Mouse (Mus musculus): Measurements from ENCODE around the gene Surf1. TPM values are rescaled to one million over a fixed set of nuclear protein-coding genes. Genes with fewer than 3 reads are reported as not detected.

The Surf1 gene
- polyA plus RNA-seq, 1 experiment from 2014 or later, result 33.3 TPM

GRCm38 (mm10) chr2:26950411-26950810 lies 34.1 kb upstream of the Surf1 start:
- no peak overlapping the region for H3K4me2 ChIP-seq
- peaks cover 49% of the 10 kb centered on the region for H3K36me3 ChIP-seq (replicated peaks)
- no peak overlapping the region for H3K4me3 ChIP-seq (replicated peaks)
- no peaks in the 10 kb centered on the region for H3K9me3 ChIP-seq (replicated peaks)
- no peak overlapping the region for H3K9ac ChIP-seq
- no peak for ATAC-seq (ENCODE audit: insufficient read depth)
- no peak overlapping the region for H3K27ac ChIP-seq (replicated peaks)
- no peaks in the 10 kb centered on the region for H3K27me3 ChIP-seq
- WGBS (ENCODE audit: insufficient replicate concordance), result 59% methylated on average over 2 of the region's 2 CpGs
- H3K4me1 ChIP-seq (replicated peaks), result no peaks in the 10 kb centered on the region

- H3K4me3 ChIP-seq (replicated peaks), result no peak overlapping the region
- no peaks in the 10 kb centered on the region for H3K4me1 ChIP-seq (replicated peaks)
- no peaks in the 10 kb centered on the region for H3K9me3 ChIP-seq (replicated peaks)
- H3K27ac ChIP-seq (replicated peaks), result no peak overlapping the region
- H3K4me2 ChIP-seq, result no peak overlapping the region
- no peaks in the 10 kb centered on the region for H3K36me3 ChIP-seq (replicated peaks)
- H3K27me3 ChIP-seq, result no peaks in the 10 kb centered on the region
- no peak for ATAC-seq (ENCODE audit: insufficient read depth)
- H3K9ac ChIP-seq, result no peak overlapping the region
- 41% methylated on average over 3 of the region's 3 CpGs for WGBS (ENCODE audit: insufficient replicate concordance)
Observed at GRCm38 (mm10) chr2:26943253-26943652, 26.9 kb upstream of the Surf1 start.

- WGBS (ENCODE audit: insufficient replicate concordance), result 19% methylated on average over 5 of the region's 5 CpGs
- no peaks in the 10 kb centered on the region for H3K27me3 ChIP-seq
- 0 out of 2 replicates have a peak, but pooled peaks have one; percentile 28 for ATAC-seq (ENCODE audit: insufficient read depth)
Observed at GRCm38 (mm10) chr2:26941539-26941938, 25.2 kb upstream of the Surf1 start.

GRCm38 (mm10) chr2:26936425-26936824 lies 20.1 kb upstream of the Surf1 start:
- Histone ChIP-seq H3K9ac (no peak overlapping the region), H3K27me3 (no peaks in the 10 kb centered on the region), H3K4me2 (no peak overlapping the region), H3K4me3 (replicated peaks) (no peak overlapping the region), H3K4me1 (replicated peaks) (peaks cover 33% of the 10 kb centered on the region), H3K9me3 (replicated peaks) (no peaks in the 10 kb centered on the region), H3K36me3 (replicated peaks) (peaks cover 3% of the 10 kb centered on the region; the same call in 1 of the 2 replicates), H3K27ac (replicated peaks) (no peak overlapping the region)
- ATAC-seq (ENCODE audit: insufficient read depth), result no peak
- 5% methylated on average over 1 of the region's 1 CpGs for WGBS (ENCODE audit: insufficient replicate concordance)

More at GRCm38 (mm10) chr2:26941539-26941938, 25.2 kb upstream of the Surf1 start:
- Histone ChIP-seq H3K9me3 (replicated peaks) (no peaks in the 10 kb centered on the region), H3K4me2 (no peak overlapping the region), H3K36me3 (replicated peaks) (no peaks in the 10 kb centered on the region), H3K4me1 (replicated peaks) (no peaks in the 10 kb centered on the region), H3K4me3 (replicated peaks) (no peak overlapping the region), H3K27ac (replicated peaks) (no peak overlapping the region), H3K9ac (no peak overlapping the region)

- Histone ChIP-seq H3K27me3 (no peaks in the 10 kb centered on the region), H3K4me3 (replicated peaks) (no peak overlapping the region), H3K36me3 (replicated peaks) (peaks cover 14% of the 10 kb centered on the region), H3K9me3 (replicated peaks) (no peaks in the 10 kb centered on the region), H3K4me1 (replicated peaks) (peaks cover 45% of the 10 kb centered on the region), H3K4me2 (no peak overlapping the region; the same call in 1 of the 2 replicates), H3K27ac (replicated peaks) (no peak overlapping the region), H3K9ac (no peak overlapping the region)
- ATAC-seq (ENCODE audit: insufficient read depth), result no peak
- WGBS (ENCODE audit: insufficient replicate concordance), result 21% methylated on average over 2 of the region's 2 CpGs
Observed at GRCm38 (mm10) chr2:26935286-26935685, 19.0 kb upstream of the Surf1 start.

DNA sequence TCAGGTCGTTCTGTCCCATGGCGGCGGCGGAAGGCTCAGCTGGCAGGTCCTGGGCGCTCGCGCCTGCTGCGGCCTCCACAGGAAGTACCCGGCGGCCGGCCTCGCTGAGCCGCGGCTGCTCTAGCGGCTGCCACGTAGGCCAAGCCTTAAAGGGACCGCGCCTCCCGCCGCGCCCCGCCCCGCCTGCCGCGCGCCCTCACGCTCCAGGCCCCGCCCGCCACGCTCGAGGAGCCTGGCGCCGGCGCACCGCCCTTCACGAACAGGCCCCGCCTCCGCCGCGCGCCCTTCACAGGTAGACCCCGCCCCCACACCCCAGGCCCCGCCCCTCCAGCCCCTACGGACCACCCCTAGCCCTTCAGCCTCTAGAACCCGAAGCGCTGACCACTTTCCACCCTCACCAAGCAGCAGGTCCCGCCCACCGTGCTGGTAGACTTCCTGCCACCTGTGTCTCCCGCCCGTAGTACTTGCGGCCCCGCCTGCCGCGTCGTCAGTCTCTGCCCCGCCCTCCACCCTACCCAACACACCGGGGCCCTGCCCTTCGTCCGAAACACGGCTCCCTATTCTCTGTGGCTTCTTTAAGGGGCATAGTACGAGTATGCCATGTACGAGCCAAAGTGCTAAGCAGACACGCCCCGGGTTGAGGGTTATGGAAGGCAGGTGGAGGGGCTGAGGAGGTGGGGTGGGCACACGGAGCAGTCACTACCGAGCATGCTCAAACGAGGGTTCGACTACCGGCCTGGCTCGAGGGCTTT lies 17.1 kb upstream of the Surf1 start, which contains the start of the genes Surf4 and Stkld1:
Gene Surf4 (minus strand): TSS at position 625 of the 752 bp plus-strand sequence.
Gene Stkld1 (plus strand): TSS at position 744 of the 752 bp plus-strand sequence.
- Histone ChIP-seq H3K27ac (replicated peaks) (peak within 1 kb of the TSS; percentile 84), H3K27me3 (no peaks in the 10 kb centered on the region), H3K9me3 (replicated peaks) (no peaks in the 10 kb centered on the region), H3K4me2 (peak within 1 kb of the TSS; percentile 94), H3K9ac (peak within 1 kb of the TSS; percentile 99), H3K4me3 (replicated peaks) (peak within 1 kb of the TSS; percentile 94), H3K36me3 (replicated peaks) (peaks cover 32% of the 10 kb centered on the region), H3K4me1 (replicated peaks) (peaks cover 60% of the 10 kb centered on the region)
- ATAC-seq (ENCODE audit: insufficient read depth), result peak; percentile 93
- WGBS (ENCODE audit: insufficient replicate concordance), result under 1% methylated on average over 70 of the region's 70 CpGs

DNA sequence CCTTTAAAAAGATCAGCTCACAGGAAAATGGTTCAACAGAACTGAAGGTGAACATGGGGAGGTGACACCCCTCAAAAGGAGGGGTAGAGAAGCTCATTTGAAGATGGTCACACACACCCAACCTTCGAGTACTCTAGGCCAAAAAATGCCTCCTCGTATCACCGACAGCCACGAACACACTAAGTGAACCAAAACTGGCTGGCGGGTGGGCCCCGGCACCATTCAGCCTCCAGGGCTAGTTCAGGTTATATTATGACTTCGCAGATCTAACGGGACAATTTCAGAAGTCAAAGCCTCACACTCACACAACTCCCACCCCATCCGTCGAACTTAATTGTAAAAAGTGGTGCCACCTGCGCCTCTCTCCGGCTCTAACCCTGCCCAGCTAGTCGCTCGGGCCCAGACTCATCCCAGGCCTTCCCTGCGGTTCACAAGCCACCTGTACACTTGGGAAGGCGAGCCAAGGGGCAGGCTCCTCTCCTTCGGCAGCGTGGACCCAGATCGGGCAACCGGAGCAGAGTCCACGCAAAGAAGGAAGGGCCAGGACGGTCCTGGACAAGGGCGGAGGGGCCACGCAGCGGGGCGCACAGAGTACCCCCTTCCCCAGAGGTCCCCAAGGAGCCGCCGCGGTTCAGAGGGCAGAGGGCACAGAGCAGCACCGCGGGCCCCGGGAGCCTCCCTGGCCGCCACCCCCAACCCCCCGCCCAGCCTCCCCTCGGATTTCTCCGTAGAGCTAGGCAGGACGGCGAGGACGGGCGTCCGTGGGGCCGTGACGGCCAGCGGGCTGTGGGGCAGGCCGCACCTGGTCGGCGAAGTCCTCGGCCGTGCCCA lies 16.4 kb upstream of the Surf1 start:
- ATAC-seq (ENCODE audit: insufficient read depth), result peak; percentile 26
- H3K9me3 ChIP-seq (replicated peaks), result no peaks in the 10 kb centered on the region
- H3K27ac ChIP-seq (replicated peaks), result peak overlapping the region; percentile 84
- WGBS (ENCODE audit: insufficient replicate concordance), result under 1% methylated on average over 49 of the region's 49 CpGs
- H3K4me2 ChIP-seq, result peak overlapping the region; percentile 94
- peak overlapping the region; percentile 94 for H3K4me3 ChIP-seq (replicated peaks)
- no peaks in the 10 kb centered on the region for H3K27me3 ChIP-seq
- peaks cover 67% of the 10 kb centered on the region for H3K4me1 ChIP-seq (replicated peaks)
- H3K36me3 ChIP-seq (replicated peaks), result peaks cover 39% of the 10 kb centered on the region
- H3K9ac ChIP-seq, result peak overlapping the region; percentile 99

- Histone ChIP-seq H3K4me2 (peak overlapping the region; percentile 94), H3K9me3 (replicated peaks) (no peaks in the 10 kb centered on the region), H3K4me1 (replicated peaks) (peaks cover 63% of the 10 kb centered on the region), H3K36me3 (replicated peaks) (peaks cover 62% of the 10 kb centered on the region), H3K9ac (no peak overlapping the region), H3K27ac (replicated peaks) (no peak overlapping the region), H3K4me3 (replicated peaks) (no peak overlapping the region), H3K27me3 (no peaks in the 10 kb centered on the region)
- WGBS (ENCODE audit: insufficient replicate concordance), result 19% methylated on average over 1 of the region's 1 CpGs
- no peak for ATAC-seq (ENCODE audit: insufficient read depth)
Observed at GRCm38 (mm10) chr2:26930390-26930789, 14.1 kb upstream of the Surf1 start.

GRCm38 (mm10) chr2:26927745-26928476 lies 11.6 kb upstream of the Surf1 start:
- H3K27ac ChIP-seq (replicated peaks), result no peak overlapping the region
- ATAC-seq (ENCODE audit: insufficient read depth), result no peak

DNA sequence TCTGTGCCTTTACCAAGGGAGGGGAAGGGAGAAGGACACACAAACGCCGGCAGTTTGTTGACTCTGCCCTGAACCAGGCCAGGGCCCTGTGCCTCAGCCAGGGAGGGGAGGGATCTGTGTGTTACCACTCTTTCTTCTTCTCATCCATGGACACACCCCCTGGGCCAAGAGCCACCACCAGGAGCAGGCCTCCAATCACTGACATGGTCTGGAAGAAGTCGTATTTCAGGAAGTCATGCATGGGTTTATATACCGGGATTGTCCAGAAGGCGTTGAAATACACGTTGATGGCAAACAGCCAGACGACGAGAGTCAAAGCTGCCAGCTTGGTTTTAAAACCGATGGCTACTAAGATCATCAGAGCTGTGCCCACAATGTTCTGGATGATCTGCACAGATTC lies 5.5 kb upstream of the Surf1 start:
- Histone ChIP-seq H3K4me1 (replicated peaks) (peaks cover 17% of the 10 kb centered on the region), H3K9me3 (replicated peaks) (no peaks in the 10 kb centered on the region), H3K4me3 (replicated peaks) (no peak overlapping the region), H3K9ac (no peak overlapping the region), H3K27me3 (no peaks in the 10 kb centered on the region), H3K27ac (replicated peaks) (no peak overlapping the region), H3K4me2 (no peak overlapping the region), H3K36me3 (replicated peaks) (peaks cover 89% of the 10 kb centered on the region)
- no peak for ATAC-seq (ENCODE audit: insufficient read depth)
- WGBS (ENCODE audit: insufficient replicate concordance), result 68% methylated on average over 9 of the region's 9 CpGs

More at GRCm38 (mm10) chr2:26927745-26928476, 11.6 kb upstream of the Surf1 start:
- H3K36me3 ChIP-seq (replicated peaks), result peaks cover 87% of the 10 kb centered on the region
- WGBS (ENCODE audit: insufficient replicate concordance), result 76% methylated on average over 6 of the region's 6 CpGs
- no peaks in the 10 kb centered on the region for H3K9me3 ChIP-seq (replicated peaks)
- H3K4me2 ChIP-seq, result no peak overlapping the region
- no peak overlapping the region for H3K4me3 ChIP-seq (replicated peaks)
- no peak overlapping the region for H3K9ac ChIP-seq
- H3K27me3 ChIP-seq, result no peaks in the 10 kb centered on the region
- peaks cover 49% of the 10 kb centered on the region for H3K4me1 ChIP-seq (replicated peaks)

Measured in liver, embryonic 15.5 days (tissue).